Mouse (Mus musculus): Measurements from ENCODE around the gene Spsb2.

Spsb2 gene

DNA sequence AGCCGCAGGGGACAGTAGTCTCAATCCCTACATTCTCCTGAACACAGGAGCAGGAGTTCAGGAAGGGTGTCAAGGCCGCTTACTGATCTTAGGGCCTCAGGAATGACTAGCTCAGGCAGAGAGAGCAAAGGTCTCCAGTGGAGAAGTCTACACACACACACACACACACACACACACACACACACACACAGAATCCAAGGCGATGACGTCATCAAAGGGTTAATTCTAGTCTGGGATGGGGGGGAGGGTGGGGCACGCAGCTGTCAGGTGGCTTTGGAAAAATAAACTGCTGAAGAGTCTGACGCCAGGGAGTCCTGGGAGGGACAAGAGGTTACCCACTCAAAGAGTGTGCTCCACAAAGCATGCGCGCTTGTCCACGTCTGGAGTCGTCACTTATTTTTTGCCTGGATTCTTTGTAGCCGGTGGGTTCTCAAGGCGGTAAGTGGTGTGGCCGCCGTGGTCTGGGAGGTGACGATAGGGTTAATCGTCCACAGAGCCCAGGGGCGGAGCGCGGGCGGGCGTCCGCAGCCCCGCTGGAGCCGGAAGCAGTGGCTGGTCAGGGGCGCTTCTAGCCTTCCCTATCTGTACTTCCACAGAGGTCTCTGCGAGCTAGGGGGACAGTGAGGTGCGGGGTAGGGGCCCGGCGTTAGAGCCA is at the start of gene Spsb2:
Spsb2 (plus strand) TSS at position 304 of the 655 bp plus-strand sequence.
- in situ Hi-C loops (cut with MboI; ENCODE audit: unreplicated experiment in 2 of 2): no loop called here

DNA sequence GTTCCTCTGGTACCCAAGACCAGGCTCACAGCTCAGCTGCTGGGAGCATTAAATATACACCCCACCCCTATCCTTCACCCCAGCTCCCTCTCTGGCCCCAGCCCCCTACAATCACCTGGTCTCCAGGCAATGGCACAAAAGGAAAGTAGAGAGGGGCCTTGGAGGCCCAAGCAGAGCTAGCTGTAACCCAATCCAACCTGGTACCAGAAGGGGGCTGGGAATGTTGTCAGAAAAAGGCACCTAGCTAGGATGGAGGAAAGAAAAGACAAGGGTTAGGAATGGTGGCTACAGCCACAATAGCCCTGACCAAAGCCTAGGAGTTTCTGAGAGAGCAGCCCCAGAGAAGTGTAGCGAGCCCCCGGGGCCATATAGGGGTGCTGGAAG is 49.6 kb upstream of the Spsb2 start:
- in situ Hi-C loops (cut with MboI; ENCODE audit: unreplicated experiment in 2 of 2): loop anchor here in 1 of 2 experiments (25.0 kb wide), 1 partner anchor 347 kb away; the partner anchor contains the start of gene Pex5

DNA sequence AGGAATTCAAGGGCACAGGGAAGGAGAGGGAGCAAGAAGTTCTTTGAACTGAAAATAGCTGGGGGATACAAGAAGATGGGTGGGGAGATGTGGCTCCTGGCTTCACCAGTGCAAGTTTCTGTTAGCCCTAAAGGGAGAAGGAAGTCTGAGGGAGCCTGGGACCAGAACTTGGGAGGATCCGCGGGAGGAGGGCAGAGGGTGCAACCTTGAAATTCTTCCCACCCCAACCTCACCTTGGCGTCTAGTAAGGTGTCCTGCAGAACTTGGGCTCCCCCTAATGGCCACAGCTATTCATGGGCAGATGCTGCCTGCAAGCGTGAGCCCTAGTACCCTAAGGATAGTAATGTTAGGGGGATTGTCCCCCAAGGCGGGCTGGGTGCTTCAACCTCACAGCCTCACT is 49.2 kb upstream of the Spsb2 start:
- in situ Hi-C loops (cut with MboI; ENCODE audit: unreplicated experiment in 2 of 2): loop anchor here in 1 of 2 experiments (25.0 kb wide), 1 partner anchor 347 kb away; the partner anchor contains the start of gene Pex5

DNA sequence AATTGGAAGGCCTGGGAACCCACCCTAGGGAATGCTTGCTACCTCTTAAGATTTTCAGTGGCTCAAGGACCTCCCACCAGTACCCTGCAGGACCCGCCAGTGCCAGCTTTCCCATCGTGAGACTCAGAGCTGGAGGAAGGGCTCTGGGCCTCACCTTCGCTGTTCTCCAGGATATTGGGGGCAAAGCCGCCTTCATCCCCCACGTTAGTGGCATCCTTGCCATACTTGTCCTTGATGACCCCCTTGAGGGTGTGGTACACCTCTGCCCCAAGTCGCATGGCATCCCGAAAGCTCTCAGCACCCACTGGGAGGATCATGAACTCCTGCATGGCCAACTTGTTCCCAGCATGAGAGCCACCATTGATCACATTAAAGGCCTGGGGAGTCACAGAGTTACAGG is 42.5 kb upstream of the Spsb2 start:
- in situ Hi-C loops (cut with MboI; ENCODE audit: unreplicated experiment in 2 of 2): loop anchor here (10.0 to 25.0 kb wide), 2 partner anchors 261 to 354 kb away; partner anchors contain the start of gene Pex5 (in 1 of the 2)

DNA sequence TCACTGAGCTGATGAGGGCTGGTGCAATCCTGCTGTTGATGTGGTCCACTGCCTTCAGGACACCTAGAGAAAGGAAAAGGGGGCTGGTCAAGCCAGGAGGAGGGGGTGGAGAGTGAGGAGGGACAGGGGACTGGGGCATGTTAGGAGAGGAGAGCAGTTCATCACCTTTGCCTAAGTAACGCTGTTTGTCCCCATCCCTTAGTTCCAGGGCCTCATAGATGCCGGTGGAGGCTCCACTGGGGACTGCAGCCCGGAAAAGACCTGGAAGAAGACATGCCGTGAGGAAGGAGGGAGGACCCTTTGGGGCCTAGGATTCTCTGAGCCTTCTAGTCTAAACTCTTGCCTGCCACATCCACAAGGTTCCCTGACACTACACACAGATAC is 40.9 kb upstream of the Spsb2 start:
- in situ Hi-C loops (cut with MboI; ENCODE audit: unreplicated experiment in 2 of 2): loop anchor here (10.0 to 25.0 kb wide), 2 partner anchors 263 to 355 kb away; partner anchors contain the start of gene Pex5 (in 1 of the 2)

DNA sequence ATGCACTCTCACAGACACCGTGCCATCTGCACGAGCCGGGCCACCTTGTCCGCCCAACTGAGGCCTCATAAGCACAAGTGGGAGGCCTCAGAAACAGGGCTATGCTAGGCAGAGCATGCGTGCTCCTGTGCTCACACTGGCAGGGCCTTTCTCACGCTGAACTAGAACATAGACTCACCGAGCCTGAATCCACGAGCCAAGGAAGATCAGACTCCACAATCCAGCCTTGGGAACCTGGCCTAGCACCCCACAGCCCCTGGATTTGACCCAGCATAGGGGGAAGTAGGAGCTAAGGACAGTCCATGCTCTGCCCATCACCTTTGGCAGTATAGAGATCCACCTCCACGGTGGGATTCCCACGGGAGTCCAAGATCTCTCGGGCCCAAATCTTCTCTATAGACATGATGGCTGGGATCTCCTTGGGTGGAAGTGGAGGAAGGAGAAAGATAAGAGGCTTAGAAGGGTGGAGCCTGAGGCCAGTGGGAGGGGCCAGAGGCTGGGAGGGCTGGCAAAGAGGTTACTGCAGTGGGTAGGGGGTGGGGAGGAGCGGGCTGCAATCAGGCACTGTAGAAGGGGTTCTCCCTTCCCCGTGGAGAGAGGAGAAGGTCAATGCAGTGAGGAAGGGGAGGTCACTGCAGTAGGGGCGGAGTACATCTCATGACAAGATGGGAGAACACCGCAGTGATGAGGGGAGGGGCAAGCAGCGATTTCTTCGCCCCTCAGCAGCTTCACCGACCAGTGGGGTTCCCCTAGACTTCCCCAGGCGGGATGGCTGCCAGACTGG is 40.3 kb upstream of the Spsb2 start:
- in situ Hi-C loops (cut with MboI; ENCODE audit: unreplicated experiment in 2 of 2): loop anchor here (10.0 to 25.0 kb wide), 2 partner anchors 263 to 356 kb away; partner anchors contain the start of gene Pex5 (in 1 of the 2)

DNA sequence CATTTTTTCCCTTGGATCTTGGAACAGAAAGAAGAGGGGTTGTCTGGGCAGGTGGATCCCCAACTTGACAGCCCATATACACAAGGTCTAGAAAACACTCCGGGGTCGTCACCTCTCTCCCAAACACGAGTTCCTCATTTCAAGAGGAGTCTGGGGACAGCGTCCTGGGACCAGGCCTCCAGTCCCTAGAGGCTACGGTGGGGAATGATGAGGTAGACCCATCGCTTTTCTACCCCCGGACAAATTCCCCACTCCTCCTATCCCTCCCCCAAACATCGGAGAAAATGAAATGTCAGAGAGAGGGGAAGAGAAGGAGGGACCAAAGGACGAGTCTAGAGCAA is 39.8 kb upstream of the Spsb2 start:
- in situ Hi-C loops (cut with MboI; ENCODE audit: unreplicated experiment in 2 of 2): loop anchor here (10.0 to 25.0 kb wide), 2 partner anchors 264 to 356 kb away; partner anchors contain the start of gene Pex5 (in 1 of the 2)

DNA sequence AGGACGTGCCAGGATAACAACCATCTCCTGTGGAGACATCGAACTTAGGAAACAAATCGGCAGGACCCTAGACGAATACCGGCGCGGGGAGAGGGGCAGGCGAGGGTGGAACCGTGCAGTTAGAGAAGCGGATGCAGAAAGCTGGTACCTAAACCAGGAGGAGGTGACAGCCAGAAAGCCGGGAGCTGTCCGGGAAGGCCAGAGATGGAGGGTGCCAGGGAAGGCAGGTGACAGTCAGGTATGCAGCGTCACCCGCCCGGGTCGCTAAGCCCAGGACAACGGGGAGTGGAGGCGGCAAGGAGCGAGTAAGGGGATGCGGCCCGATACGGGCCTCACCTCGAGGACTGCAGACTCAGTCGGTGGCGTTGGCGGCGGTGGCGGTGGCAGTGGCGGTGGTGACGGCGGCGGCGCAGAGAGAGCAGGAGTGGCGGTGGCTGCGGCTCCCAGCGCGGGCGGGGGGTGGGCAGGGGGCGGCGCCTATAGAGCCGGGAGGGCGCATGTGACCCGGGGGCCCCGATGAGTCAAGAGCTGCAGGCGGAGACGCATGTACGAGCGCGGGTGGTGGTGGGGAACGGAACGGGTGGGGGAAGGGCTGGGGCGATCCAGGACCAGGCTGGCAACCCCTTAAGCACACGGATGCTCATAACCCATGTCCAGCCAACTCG is 39.2 kb upstream of the Spsb2 start, which contains the start of gene Eno2:
Eno2 (minus strand) TSS at position 573 of the 665 bp plus-strand sequence.
- in situ Hi-C loops (cut with MboI; ENCODE audit: unreplicated experiment in 2 of 2): loop anchor here (10.0 to 25.0 kb wide), 2 partner anchors 264 to 357 kb away; partner anchors contain the start of gene Pex5 (in 1 of the 2)

DNA sequence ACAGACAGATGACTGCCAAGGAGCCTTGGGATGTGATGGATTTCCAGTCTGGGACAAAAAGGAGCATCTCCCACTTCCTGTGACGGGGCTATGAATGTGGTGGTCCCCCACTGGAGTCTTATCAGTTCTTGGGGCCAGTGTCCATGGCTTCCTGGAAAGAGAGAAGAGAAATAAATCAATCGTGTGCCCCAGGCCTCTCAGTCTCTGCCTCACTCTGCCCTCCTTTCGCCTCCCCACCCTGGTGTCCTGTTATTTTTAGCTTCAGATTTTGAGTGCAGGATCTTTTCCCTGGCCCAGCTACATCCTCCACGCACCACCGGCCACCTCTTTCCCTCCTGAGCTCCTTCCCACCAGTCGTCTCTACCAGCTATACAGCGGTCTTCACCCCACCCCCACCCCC is 38.4 kb upstream of the Spsb2 start:
- in situ Hi-C loops (cut with MboI; ENCODE audit: unreplicated experiment in 2 of 2): loop anchor here in 1 of 2 experiments (25.0 kb wide), 1 partner anchor 358 kb away; the partner anchor contains the start of gene Pex5

DNA sequence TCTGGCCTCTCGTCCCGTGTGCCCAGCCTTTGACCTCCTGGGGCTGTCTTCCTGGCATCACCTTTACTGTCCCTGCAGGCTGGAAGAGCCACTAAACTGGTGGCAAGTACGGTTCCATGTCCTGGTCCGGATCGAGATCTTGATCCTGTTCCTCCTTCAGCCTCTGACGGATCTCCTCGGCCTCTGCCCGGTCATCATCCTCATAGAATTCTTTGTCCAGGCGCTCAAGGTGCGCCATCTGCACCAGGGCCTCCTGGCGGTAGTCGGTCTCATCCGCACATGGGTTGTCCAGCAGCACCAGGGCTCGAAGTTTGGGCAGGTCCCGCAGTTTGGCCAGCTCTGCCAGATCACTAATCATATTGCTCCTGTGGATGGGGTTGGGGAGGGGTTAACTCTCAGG is 38.0 kb upstream of the Spsb2 start:
- in situ Hi-C loops (cut with MboI; ENCODE audit: unreplicated experiment in 2 of 2): loop anchor here in 1 of 2 experiments (25.0 kb wide), 1 partner anchor 358 kb away; the partner anchor contains the start of gene Pex5

DNA sequence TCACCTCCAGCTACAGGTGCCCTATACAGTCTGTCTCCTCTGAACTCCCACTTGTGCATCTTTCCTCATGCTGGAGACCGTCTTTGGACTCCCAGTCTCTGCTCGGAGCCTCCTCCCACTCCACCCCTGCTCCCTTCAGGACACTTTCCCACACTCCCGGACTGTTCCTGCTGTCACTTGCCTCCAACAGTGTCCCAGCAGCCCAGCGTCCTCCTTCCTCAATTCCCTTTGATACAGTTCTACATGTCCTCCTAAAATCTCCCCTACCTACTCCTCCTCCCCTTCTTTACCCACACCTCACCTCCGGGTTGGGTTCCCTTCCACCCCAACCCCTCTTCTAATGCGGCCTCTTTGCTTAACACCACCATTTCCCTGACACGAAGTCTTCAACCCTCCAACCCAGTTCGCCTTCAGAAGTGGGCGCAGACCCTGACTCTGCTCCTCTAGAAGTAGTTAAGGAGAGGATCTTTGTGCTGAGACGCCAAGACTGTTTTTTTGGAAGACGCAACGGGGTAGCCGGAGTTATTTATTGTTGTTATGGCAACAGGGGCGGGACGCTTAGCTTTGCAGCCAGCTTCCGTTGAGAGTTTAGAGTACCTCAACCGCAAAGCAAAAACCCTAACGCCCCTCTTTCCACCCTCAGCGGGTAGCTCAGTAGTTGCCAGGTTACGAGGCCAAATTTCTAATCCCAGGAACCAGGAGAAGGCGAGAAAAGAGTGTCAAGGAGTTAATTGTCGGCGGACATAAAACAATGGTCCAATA is 29.1 kb upstream of the Spsb2 start, which contains the start of gene Lrrc23:
Lrrc23 (minus strand) TSS at position 506 of the 762 bp plus-strand sequence.
- in situ Hi-C loops (cut with MboI; ENCODE audit: unreplicated experiment in 2 of 2): no loop called here

DNA sequence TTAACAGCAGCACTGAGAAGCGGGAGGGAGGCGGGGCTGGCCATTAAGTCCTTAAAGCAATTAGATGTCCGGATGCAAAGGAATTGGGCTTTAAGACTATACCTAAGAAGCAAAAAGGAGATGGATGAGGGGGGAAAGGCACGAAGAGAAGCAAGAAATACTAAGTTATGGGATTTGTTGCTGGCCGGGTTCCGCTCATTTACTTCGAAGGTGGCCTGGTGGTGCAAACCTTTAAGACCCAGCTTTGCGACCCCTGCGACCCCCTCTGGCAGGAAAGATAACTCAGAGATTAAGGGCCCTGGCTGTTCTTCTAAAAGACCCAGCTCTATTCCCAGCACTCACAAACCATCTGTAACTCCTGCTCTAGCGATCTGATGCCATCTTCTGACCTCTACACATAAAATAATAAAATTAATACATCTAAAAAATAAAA is 28.5 kb upstream of the Spsb2 start:
- in situ Hi-C loops (cut with MboI; ENCODE audit: unreplicated experiment in 2 of 2): no loop called here

DNA sequence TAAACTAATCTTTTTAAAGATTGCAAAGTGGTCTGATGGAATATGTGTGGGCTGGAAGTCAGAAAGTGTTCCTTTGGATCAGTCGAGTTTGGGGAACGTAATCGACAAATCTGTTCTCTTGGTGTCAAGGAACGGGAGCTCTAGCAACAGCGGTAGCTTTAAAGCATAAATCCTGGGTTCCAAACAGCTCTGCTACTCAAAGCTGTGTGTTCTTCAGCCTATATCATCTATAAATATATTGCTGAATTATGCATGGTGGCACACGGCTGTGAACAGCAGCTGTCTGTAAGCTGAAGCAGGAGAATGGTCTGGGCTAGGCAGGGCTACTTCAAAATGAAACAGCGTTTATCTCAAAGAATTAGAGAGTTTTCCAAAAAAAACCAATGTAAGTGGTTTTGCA is 27.5 kb upstream of the Spsb2 start:
- in situ Hi-C loops (cut with MboI; ENCODE audit: unreplicated experiment in 2 of 2): no loop called here

DNA sequence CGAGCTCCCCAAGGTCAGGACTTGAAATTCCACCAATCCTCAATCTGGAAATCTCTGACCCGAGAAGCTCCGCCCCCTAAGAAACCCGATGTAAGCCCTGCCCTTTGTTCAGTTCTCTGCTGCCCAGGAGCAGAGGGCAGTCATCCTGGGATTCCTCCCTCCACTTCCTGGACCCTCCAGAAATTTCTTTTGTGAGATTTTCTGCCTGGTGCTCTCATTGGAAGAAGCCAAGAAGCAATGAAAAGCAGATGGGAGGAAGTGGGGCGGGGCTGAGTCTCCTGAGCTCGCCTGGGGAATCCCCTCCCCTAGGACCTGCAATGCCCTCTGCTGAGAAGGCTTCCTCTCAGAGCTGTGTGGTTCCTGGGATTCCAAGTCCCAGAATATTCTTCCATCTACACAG is 26.0 kb upstream of the Spsb2 start:
- in situ Hi-C loops (cut with MboI; ENCODE audit: unreplicated experiment in 2 of 2): no loop called here

DNA sequence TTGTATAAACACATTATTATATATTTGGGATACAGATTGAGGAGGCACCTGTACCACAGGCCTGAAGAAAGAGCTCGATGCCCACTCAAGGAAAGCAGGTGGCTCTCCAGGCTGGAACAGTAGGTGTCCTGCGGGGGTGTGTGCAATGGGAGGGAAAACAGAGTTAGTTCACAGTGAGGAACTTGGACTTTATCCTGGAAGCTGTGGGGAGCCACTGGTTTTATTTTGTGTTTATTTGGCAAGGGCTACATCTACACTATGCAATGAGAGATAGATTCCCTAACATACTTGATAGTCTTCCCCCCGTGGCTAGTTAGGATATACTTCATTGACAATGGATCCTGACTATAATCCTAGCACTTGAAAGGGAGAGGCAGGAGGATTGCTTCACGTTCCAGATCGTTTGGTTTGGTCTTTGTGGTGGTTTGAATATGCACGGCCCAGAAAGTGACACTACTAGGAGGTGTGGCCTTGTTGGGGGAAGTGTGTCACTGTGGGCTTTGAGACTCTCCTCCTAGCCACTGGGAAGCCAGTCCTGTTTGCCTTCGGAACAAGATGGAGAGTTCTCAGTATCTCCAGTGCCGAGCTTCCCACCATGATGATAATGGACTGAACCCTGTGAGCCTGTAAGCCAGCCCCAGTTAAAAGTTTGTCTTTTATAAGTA is 21.6 kb upstream of the Spsb2 start:
- in situ Hi-C loops (cut with MboI; ENCODE audit: unreplicated experiment in 2 of 2): no loop called here

DNA sequence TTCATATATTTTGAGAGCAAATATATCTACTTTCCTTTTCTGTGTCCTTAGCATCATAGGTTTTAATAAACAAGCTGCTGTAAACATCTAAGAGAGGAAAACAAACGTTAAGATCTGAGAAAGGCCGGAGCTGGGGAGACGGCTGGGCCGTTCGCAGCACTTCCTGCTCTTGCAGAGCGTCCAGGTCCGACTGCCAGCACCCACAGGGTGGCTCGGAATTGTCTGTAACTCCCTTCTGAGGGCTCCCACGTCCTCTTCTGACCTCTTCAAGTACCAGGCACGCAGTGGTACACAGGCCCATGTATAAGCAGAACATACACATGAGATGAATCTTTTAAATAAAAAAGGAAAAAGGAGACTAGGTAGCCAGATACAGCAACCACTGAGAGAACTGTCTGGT is 20.7 kb upstream of the Spsb2 start:
- in situ Hi-C loops (cut with MboI; ENCODE audit: unreplicated experiment in 2 of 2): no loop called here

DNA sequence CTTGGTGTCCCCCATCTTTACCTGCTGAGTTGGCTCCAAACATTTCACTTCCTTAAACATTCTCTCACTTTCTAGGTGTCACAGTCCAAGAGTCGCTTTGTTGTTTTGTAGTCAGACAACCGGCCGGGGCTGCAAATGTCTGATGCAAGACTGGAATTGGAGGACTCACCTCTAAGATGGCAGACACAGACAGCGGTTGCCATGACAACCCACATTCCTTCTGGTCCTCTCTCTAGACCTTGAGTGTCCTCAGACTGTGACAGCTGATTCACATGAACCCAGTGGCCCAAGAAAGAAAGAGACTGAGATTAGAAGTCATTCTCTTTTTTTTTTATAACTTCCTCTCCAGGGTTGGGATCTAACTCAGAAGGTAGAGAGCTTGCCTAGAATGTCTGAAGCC is 18.9 kb upstream of the Spsb2 start:
- in situ Hi-C loops (cut with MboI; ENCODE audit: unreplicated experiment in 2 of 2): no loop called here

DNA sequence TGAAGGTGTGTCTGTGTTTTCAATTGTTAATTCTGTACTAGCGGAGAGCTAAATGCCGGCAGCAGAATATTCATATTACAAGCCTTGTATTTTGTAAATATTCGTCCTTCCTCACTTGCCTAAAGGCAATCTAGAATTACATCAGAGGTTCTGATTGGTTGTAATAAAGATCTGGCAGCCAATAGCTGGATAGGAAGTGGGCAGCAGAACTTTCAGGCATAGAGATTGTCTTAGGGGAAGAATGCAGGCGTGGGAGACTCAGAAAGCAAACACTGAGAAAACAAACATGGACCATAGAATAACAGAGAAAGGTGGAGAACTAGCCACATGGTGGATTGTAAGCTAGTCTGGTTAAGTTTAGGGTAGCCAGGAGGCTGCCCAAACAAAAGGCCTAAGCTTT is 18.3 kb upstream of the Spsb2 start:
- in situ Hi-C loops (cut with MboI; ENCODE audit: unreplicated experiment in 2 of 2): no loop called here

DNA sequence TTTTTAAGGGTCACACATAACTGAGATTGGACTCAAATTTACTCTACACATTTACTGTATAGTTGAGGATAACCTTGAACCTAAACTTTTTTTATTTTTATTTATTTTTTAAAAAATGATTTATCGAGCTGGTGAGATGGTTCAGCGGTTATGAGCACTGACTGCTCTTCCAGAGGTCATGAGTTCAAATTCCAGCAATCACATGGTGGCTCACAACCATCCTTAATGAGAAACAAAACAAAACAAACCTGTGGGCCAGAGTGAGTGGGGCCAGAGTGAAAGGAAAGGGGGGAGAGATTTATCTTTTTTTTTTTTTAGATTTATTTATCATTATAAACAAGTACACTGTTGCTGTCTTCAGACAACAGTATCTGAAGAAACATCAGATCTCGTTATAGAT is 16.6 kb upstream of the Spsb2 start:
- in situ Hi-C loops (cut with MboI; ENCODE audit: unreplicated experiment in 2 of 2): no loop called here
